ENCODE assay signal across 15 mouse cellular contexts in the genomic region with DNA sequence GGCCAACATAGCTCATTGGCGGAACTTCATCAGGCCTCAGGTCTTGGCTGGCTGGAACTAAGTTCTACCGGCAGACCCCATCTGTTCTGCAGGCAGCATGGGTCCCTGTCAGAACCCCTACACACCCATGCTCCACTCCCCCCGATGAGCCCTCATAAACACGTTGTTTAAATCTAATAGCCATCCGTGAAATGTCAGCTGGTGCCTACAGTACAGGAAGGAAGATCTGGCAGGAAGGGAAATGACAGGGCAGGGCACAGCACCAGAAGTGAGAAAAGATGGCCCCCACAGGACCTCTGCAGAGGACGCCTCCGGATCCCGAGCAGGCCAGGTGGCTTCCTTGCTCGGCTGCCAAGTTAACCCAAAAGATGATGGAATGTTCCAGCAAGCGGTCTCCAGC. TPM values are rescaled to one million over a fixed set of nuclear protein-coding genes. Genes with fewer than 3 reads are reported as not detected.
DNase-seq lines count a peak whose midpoint lies in the region; ATAC-seq and TF ChIP-seq lines count a peak whose summit lies in the region.
"Had no signal": no experiment of that assay in that cellular context is flagged by ENCODE, and none has a peak within 500 bp of the region (broad histone marks: within the 10 kb centered on the region; RNA-seq: fewer than 3 reads in every experiment).

No protein-coding gene starts in this region.

- H3K4me1 ChIP-seq in intestine, embryonic 15.5 days (replicated peaks), result peaks cover 19% of the 10 kb centered on the region
- H3K4me1 ChIP-seq in intestine, postnatal 0 days (replicated peaks; ENCODE audit: control insufficient read depth, insufficient read depth, low read length), result no peaks in the 10 kb centered on the region
- peaks cover 9% of the 10 kb centered on the region; the same call in 1 of the 2 replicates for H3K4me1 ChIP-seq in stomach, embryonic 16.5 days (ENCODE audit: control insufficient read depth, insufficient read depth, low read length)
- H3K4me1 ChIP-seq in forebrain, embryonic 10.5 days, result peaks cover 33% of the 10 kb centered on the region

- ATAC-seq in intestine, embryonic 15.5 days, result peak; percentile 35
- no peak for ATAC-seq in intestine, postnatal 0 days
- ATAC-seq in stomach, embryonic 16.5 days (ENCODE audit: insufficient read depth, low FRiP score), result peak; percentile 12; the same call in 1 of the 2 replicates
- ATAC-seq: forebrain, postnatal 0 days had no signal

- no peak for TF ChIP-seq CTCF in intestine, postnatal 0 days (IDR thresholded peaks at IDR 0.05; ENCODE audit: low read depth)

- H3K9me3 ChIP-seq in intestine, embryonic 15.5 days, result no peaks in the 10 kb centered on the region
- H3K9me3 ChIP-seq in intestine, postnatal 0 days (ENCODE audit: control insufficient read depth), result no peaks in the 10 kb centered on the region
- no peaks in the 10 kb centered on the region for H3K9me3 ChIP-seq in stomach, embryonic 16.5 days (replicated peaks; ENCODE audit: control insufficient read depth, low read length)
- H3K9me3 ChIP-seq in forebrain, embryonic 10.5 days, result no peaks in the 10 kb centered on the region
- H3K9me3 ChIP-seq: hindbrain, embryonic 13.5 days had no signal

- peak; percentile 18 for DNase-seq in lung, postnatal 10 days
- no peak for DNase-seq in lung, adult 18-20 months
- DNase-seq in kidney, postnatal 14 days, result peak; percentile 49
- no peak for DNase-seq in forebrain, embryonic 10.5 days (ENCODE audit: extremely low spot score, low spot score)
- DNase-seq: forebrain, postnatal 0 days; gastrocnemius, postnatal 25 days; right cerebral cortex, postnatal 4 days; thymus, postnatal 4 days had no signal

- H3K27me3 ChIP-seq in intestine, embryonic 15.5 days (replicated peaks), result no peaks in the 10 kb centered on the region
- H3K27me3 ChIP-seq in intestine, postnatal 0 days (replicated peaks; ENCODE audit: control insufficient read depth, insufficient read depth, low read length), result no peaks in the 10 kb centered on the region
- no peaks in the 10 kb centered on the region for H3K27me3 ChIP-seq in stomach, embryonic 16.5 days (ENCODE audit: control insufficient read depth, insufficient read depth, low read length)
- no peaks in the 10 kb centered on the region for H3K27me3 ChIP-seq in forebrain, embryonic 10.5 days (ENCODE audit: poor library complexity, severe bottlenecking)
- H3K27me3 ChIP-seq: hindbrain, embryonic 13.5 days had no signal

- WGBS in intestine, embryonic 15.5 days, result 41% methylated on average over 10 of the region's 10 CpGs
- WGBS in intestine, postnatal 0 days, result 57% methylated on average over 10 of the region's 10 CpGs
- 38% methylated on average over 10 of the region's 10 CpGs for WGBS in stomach, embryonic 16.5 days
- WGBS in forebrain, embryonic 10.5 days, result 87% methylated on average over 10 of the region's 10 CpGs

- no peak overlapping the region for H3K9ac ChIP-seq in intestine, embryonic 15.5 days
- no peak overlapping the region for H3K9ac ChIP-seq in intestine, postnatal 0 days (ENCODE audit: low read depth, low read length)
- H3K9ac ChIP-seq in stomach, embryonic 16.5 days (ENCODE audit: low read length), result no peak overlapping the region
- H3K9ac ChIP-seq: forebrain, postnatal 0 days; hindbrain, embryonic 13.5 days had no signal

- H3K27ac ChIP-seq in intestine, embryonic 15.5 days, result peak overlapping the region; percentile 17; the same call in 1 of the 2 replicates
- no peak overlapping the region for H3K27ac ChIP-seq in intestine, postnatal 0 days (ENCODE audit: low read depth, low read length)
- no peak overlapping the region for H3K27ac ChIP-seq in stomach, embryonic 16.5 days (ENCODE audit: low read length)
- H3K27ac ChIP-seq in forebrain, embryonic 10.5 days, result no peak overlapping the region
- H3K27ac ChIP-seq: hindbrain, embryonic 13.5 days; macrophage had no signal

- no peaks in the 10 kb centered on the region for H3K36me3 ChIP-seq in intestine, embryonic 15.5 days
- no peaks in the 10 kb centered on the region for H3K36me3 ChIP-seq in intestine, postnatal 0 days (ENCODE audit: control insufficient read depth, insufficient read depth)
- no peaks in the 10 kb centered on the region for H3K36me3 ChIP-seq in stomach, embryonic 16.5 days (ENCODE audit: control insufficient read depth, insufficient read depth, low read length)
- H3K36me3 ChIP-seq in forebrain, embryonic 10.5 days (replicated peaks), result no peaks in the 10 kb centered on the region
- H3K36me3 ChIP-seq: hindbrain, embryonic 13.5 days had no signal

- no peak overlapping the region for H3K4me3 ChIP-seq in intestine, embryonic 15.5 days (replicated peaks)
- no peak overlapping the region for H3K4me3 ChIP-seq in intestine, postnatal 0 days (ENCODE audit: low read depth, low read length)
- no peak overlapping the region for H3K4me3 ChIP-seq in stomach, embryonic 16.5 days (replicated peaks; ENCODE audit: low read length)
- no peak overlapping the region for H3K4me3 ChIP-seq in forebrain, embryonic 10.5 days
- H3K4me3 ChIP-seq: hindbrain, embryonic 13.5 days had no signal

- H3K4me2 ChIP-seq in intestine, embryonic 15.5 days (replicated peaks), result 0 out of 2 replicates have a peak overlapping the region, but pooled peaks have one; percentile 4
- H3K4me2 ChIP-seq in intestine, postnatal 0 days (replicated peaks; ENCODE audit: low read depth), result no peak overlapping the region
- no peak overlapping the region for H3K4me2 ChIP-seq in stomach, embryonic 16.5 days (ENCODE audit: low read depth, low read length)
- H3K4me2 ChIP-seq: hindbrain, embryonic 13.5 days had no signal

RNA-seq across cellular contexts. Expression of gene Lrrk1, which starts 16.0 kb away (rescaled TPM):
- 15.7 and 16.9 TPM in 2 replicates for polyA plus RNA-seq in intestine, embryonic 15.5 days (2015; fragmentation: Nextera tagmentation; extraction: Ambion mirVana)
- 6.1 and 8.0 TPM in 2 replicates for polyA plus RNA-seq in intestine, postnatal 0 days (2015; fragmentation: Nextera tagmentation; extraction: Ambion mirVana)
- 19.5 and 21.4 TPM in 2 replicates for polyA plus RNA-seq in stomach, embryonic 16.5 days (2015; fragmentation: Nextera tagmentation; extraction: Ambion mirVana)
- polyA plus RNA-seq in forebrain, embryonic 10.5 days (2016; fragmentation: Nextera tagmentation; extraction: Ambion mirVana), result 5.8 TPM in 2 replicates

RNA-seq across cellular contexts. Expression of gene Aldh1a3, which starts 23.2 kb away (rescaled TPM):
- polyA plus RNA-seq in intestine, embryonic 15.5 days (2015; fragmentation: Nextera tagmentation; extraction: Ambion mirVana), result 16.9 and 17.6 TPM in 2 replicates
- polyA plus RNA-seq in intestine, postnatal 0 days (2015; fragmentation: Nextera tagmentation; extraction: Ambion mirVana), result 45.4 and 46.6 TPM in 2 replicates
- 12.9 and 14.5 TPM in 2 replicates for polyA plus RNA-seq in stomach, embryonic 16.5 days (2015; fragmentation: Nextera tagmentation; extraction: Ambion mirVana)
- 30.4 and 30.6 TPM in 2 replicates for polyA plus RNA-seq in forebrain, embryonic 10.5 days (2016; fragmentation: Nextera tagmentation; extraction: Ambion mirVana)
- polyA plus RNA-seq: macrophage had no signal

RNA-seq across cellular contexts. Expression of gene Gm10974, which starts 38.4 kb away (rescaled TPM):
- polyA plus RNA-seq in intestine, embryonic 15.5 days (2015; fragmentation: Nextera tagmentation; extraction: Ambion mirVana), result not detected in 2 replicates
- not detected in 2 replicates for polyA plus RNA-seq in intestine, postnatal 0 days (2015; fragmentation: Nextera tagmentation; extraction: Ambion mirVana)
- polyA plus RNA-seq in stomach, embryonic 16.5 days (2015; fragmentation: Nextera tagmentation; extraction: Ambion mirVana), result not detected in 2 replicates
- polyA plus RNA-seq in forebrain, embryonic 10.5 days (2016; fragmentation: Nextera tagmentation; extraction: Ambion mirVana), result not detected in 2 replicates
- polyA plus RNA-seq: forebrain, postnatal 0 days; heart, embryonic 14.5 days; hindbrain, embryonic 13.5 days; limb, embryonic 11.5 days; macrophage had no signal

Comparison
In these comparisons a context has a peak if more than half of its experiments do, and no peak if none do; other contexts are left out.
1. DNase-seq: peak in lung, postnatal 10 days (single experiment) and kidney, postnatal 14 days (single experiment); none in lung, adult 18-20 months (0 of 2) and forebrain, embryonic 10.5 days (single experiment).